Mouse (Mus musculus) heart, postnatal 10 days (tissue): ENCODE measurements around the gene Kcna5. TPM values are rescaled to one million over a fixed set of nuclear protein-coding genes. Genes with fewer than 3 reads are reported as not detected.

Experiments
- total RNA-seq, 2 experiments: library from RNA; stranded (reverse); gene quantifications; 2 replicates each; pipeline ENCODE4 v1.2.3; 2021

Kcna5 gene
- total RNA-seq, 2 experiments from 2014 or later, result 14.3 to 21.5 TPM

Other genes with a start within 250 kb of the Kcna5 start
- 1 to 10 TPM in 1 of 2 experiments, under 1 TPM in 1; 0.89 to 2.5 TPM for gene Kcna1, start 111.0 kb upstream of the Kcna5 start, total RNA-seq
- gene Kcna6, start 205.3 kb upstream of the Kcna5 start, total RNA-seq, result 1 to 10 TPM; 2.3 to 2.4 TPM